8 mouse cellular contexts compared by ENCODE assay signal in the genomic region with DNA sequence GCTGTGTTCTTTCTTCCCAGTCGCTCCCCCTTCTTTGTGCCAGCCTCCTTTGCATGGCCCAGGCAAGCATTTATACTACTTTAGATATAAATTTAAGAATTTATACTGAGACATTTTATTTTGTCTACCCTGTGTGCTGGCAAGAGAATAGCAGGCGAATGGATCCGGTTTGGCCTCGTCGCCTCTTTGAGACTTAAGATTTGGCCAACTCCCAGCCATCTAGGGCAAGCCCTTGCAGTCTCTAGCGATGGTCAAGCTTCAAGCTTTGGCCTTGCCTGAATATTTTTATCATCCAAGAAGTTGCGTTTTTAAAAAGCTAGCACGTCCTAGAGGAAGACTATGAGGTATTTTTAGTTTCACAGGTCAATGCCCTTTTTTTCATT. TPM values are rescaled to one million over a fixed set of nuclear protein-coding genes. Genes with fewer than 3 reads are reported as not detected.
DNase-seq lines count a peak whose midpoint lies in the region; ATAC-seq and TF ChIP-seq lines count a peak whose summit lies in the region.

No protein-coding gene starts in this region.

- H3K27ac ChIP-seq in ES-E14 (ENCODE audit: insufficient read depth, low read depth, low read length, poor library complexity, severe bottlenecking), result no peak overlapping the region
- H3K27ac ChIP-seq in heart, embryonic 15.5 days, result peak overlapping the region; percentile 77
- peak overlapping the region; percentile 82 for H3K27ac ChIP-seq in liver, embryonic 16.5 days (ENCODE audit: low read length)

- peak overlapping the region; percentile 55 to 95 for H3K4me3 ChIP-seq in ES-E14 (ENCODE audit: insufficient read depth in 1 of 2, low read depth in 1 of 2, low read length in 2 of 2, poor library complexity in 1 of 2, severe bottlenecking in 1 of 2)
- peak overlapping the region; percentile 73 for H3K4me3 ChIP-seq in heart, embryonic 15.5 days
- H3K4me3 ChIP-seq in liver, embryonic 16.5 days (ENCODE audit: low read depth, low read length), result peak overlapping the region; percentile 83

- no peaks in the 10 kb centered on the region for H3K36me3 ChIP-seq in ES-E14 (ENCODE audit: control insufficient read depth, insufficient read depth, low read length, poor library complexity, severe bottlenecking)
- H3K36me3 ChIP-seq in heart, embryonic 15.5 days, result peaks cover 11% of the 10 kb centered on the region
- H3K36me3 ChIP-seq in liver, embryonic 16.5 days (ENCODE audit: control insufficient read depth, insufficient read depth), result no peaks in the 10 kb centered on the region

- in situ Hi-C loops in ES-E14 (cut with MboI; ENCODE audit: low sequenced_read_pairs in 2 of 2, unreplicated experiment in 2 of 2), result no loop called here

- peak overlapping the region; percentile 54; the same call in 1 of the 2 replicates for H3K9ac ChIP-seq in ES-E14 (ENCODE audit: insufficient read depth, low read depth, low read length, poor library complexity, severe bottlenecking)
- H3K9ac ChIP-seq in heart, embryonic 15.5 days, result peak overlapping the region; percentile 64
- peak overlapping the region; percentile 77 for H3K9ac ChIP-seq in liver, embryonic 16.5 days (ENCODE audit: low read depth, low read length)

- no peaks in the 10 kb centered on the region for H3K9me3 ChIP-seq in ES-E14 (ENCODE audit: control insufficient read depth, insufficient read depth, low read depth, low read length)
- H3K9me3 ChIP-seq in heart, embryonic 15.5 days (replicated peaks), result no peaks in the 10 kb centered on the region
- no peaks in the 10 kb centered on the region for H3K9me3 ChIP-seq in liver, embryonic 16.5 days (replicated peaks; ENCODE audit: control insufficient read depth, low read length)

- H3K4me1 ChIP-seq in ES-E14 (ENCODE audit: control insufficient read depth in 2 of 2, insufficient read depth in 2 of 2, low read length in 2 of 2, poor library complexity in 1 of 2), result peaks cover 0 to 4% of the 10 kb centered on the region in 2 experiments; a peak in 1 of 4 replicates
- peaks cover 7% of the 10 kb centered on the region for H3K4me1 ChIP-seq in heart, embryonic 15.5 days (replicated peaks)
- peaks cover 5% of the 10 kb centered on the region for H3K4me1 ChIP-seq in liver, embryonic 16.5 days (ENCODE audit: control insufficient read depth, low read depth, low read length)

- H3K27me3 ChIP-seq in heart, embryonic 15.5 days, result no peaks in the 10 kb centered on the region
- H3K27me3 ChIP-seq in liver, embryonic 16.5 days (ENCODE audit: control insufficient read depth, insufficient read depth, low read depth, low read length), result no peaks in the 10 kb centered on the region

- WGBS in heart, embryonic 15.5 days, result 3% methylated on average over 8 of the region's 8 CpGs
- WGBS in liver, embryonic 16.5 days (ENCODE audit: insufficient replicate concordance), result 5% methylated on average over 8 of the region's 8 CpGs

- peak; percentile 22; the same call in 1 of the 2 replicates for ATAC-seq in cerebellum, adult (ENCODE audit: insufficient number of reproducible peaks, low FRiP score, low TSS enrichment)
- peak; percentile 12; the same call in 1 of the 2 replicates for ATAC-seq in heart, embryonic 15.5 days (replicated peaks; ENCODE audit: insufficient number of reproducible peaks, insufficient read depth, low FRiP score, low read depth)
- no peak for ATAC-seq in liver, embryonic 16.5 days (ENCODE audit: low read depth)
- ATAC-seq in granulocyte monocyte progenitor cell, adult 5-6 weeks (replicated peaks; ENCODE audit: poor library complexity, severe bottlenecking), result no peak

- DNase-seq in cerebellum, adult 11-12 months, result no peak
- no peak for DNase-seq in ES-E14 (ENCODE audit: low read depth, low spot score)
- DNase-seq in thymus, postnatal 10 days (ENCODE audit: low spot score in 2 of 2), result no peak
- DNase-seq in T-cell, adult 2 months (ENCODE audit: low spot score), result no peak

- peak overlapping the region; percentile 74 for H3K4me2 ChIP-seq in heart, embryonic 15.5 days
- peak overlapping the region; percentile 81 for H3K4me2 ChIP-seq in liver, embryonic 16.5 days (ENCODE audit: low read depth, low read length)

TF ChIP-seq in ES-E14, 5 proteins besides CTCF, POLR2A, EP300 and RAD21:
- no peak for TF ChIP-seq HCFC1 (IDR thresholded peaks at IDR 0.05; ENCODE audit: borderline replicate concordance, insufficient read depth, low read length)
- TF ChIP-seq CHD2 (IDR thresholded peaks at IDR 0.05; ENCODE audit: low read depth, low read length), result no peak
- TF ChIP-seq ZNF384 (IDR thresholded peaks at IDR 0.05; ENCODE audit: low read depth, low read length), result no peak
- no peak for TF ChIP-seq ZC3H11A (IDR thresholded peaks at IDR 0.05; ENCODE audit: borderline replicate concordance, low read depth, low read length)

RNA-seq across cellular contexts. Expression of a gene that starts 0.4 kb away (rescaled TPM):
- total RNA-seq in ES-E14 (2012; rRNA removed), result 10.8 and 14.4 TPM in 2 replicates
- 29.3 and 30.8 TPM in 2 replicates for polyA plus RNA-seq in heart, embryonic 15.5 days (2015; fragmentation: Nextera tagmentation; extraction: Ambion mirVana)
- 68.8 and 68.9 TPM in 2 replicates for polyA plus RNA-seq in liver, embryonic 16.5 days (2015; fragmentation: Nextera tagmentation; extraction: Ambion mirVana)
- total RNA-seq in granulocyte monocyte progenitor cell, adult 5-6 weeks (2014; fragmentation: Nextera tagmentation), result 20.0 and 25.7 TPM in 2 replicates
- 45.0 and 51.7 TPM in 2 replicates for total RNA-seq in granulocyte monocyte progenitor cell, adult 5-6 weeks (2017)

Comparison
In these comparisons a context has a peak if more than half of its experiments do, and no peak if none do; other contexts are left out.
1. ATAC-seq: peak in cerebellum, adult (single experiment) and heart, embryonic 15.5 days (single experiment); none in liver, embryonic 16.5 days (single experiment) and granulocyte monocyte progenitor cell, adult 5-6 weeks (single experiment).
2. Peak in every context shown above with its lines, with median percentiles within 50 percentile points of each other: H3K4me3 ChIP-seq and H3K9ac ChIP-seq.